Mouse (Mus musculus) regulatory T cell (primary cell): ENCODE measurements around the gene Kif27.
"Not testable (repeated sequence)": the region's sequence is repeated elsewhere in the genome, so short reads cannot be mapped to it uniquely, and the experiment has no call there.

Source experiments
- in situ Hi-C: fragments of 300-600 bp; cut with MboI, MseI; formaldehyde crosslinking; loops from one replicate; pipeline ENCODE4 v1.15.1; 2025; ENCODE audit warnings: high pct_unique_total_duplicates

Gene Kif27

DNA sequence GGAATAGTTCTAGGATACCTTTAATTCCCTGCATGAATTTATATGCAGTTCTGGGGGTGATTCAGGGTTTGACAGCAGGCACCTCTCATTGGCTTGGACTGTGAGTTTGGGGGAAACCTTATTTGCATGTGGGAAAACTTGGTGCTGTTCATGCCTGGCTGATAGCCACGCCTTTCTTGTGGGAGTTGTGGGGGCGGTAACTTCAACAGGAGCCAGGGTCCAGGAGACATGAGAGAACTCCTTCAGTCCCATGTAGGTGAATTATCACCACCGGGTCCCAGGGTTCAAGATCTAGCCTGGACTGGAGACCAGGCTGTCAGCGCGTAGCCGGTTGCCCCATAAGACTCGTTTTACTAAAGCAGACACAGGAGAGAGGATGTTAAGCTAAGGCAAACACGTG is 6.3 kb upstream of the Kif27 start:
- in situ Hi-C loops = not testable (repeated sequence)

DNA sequence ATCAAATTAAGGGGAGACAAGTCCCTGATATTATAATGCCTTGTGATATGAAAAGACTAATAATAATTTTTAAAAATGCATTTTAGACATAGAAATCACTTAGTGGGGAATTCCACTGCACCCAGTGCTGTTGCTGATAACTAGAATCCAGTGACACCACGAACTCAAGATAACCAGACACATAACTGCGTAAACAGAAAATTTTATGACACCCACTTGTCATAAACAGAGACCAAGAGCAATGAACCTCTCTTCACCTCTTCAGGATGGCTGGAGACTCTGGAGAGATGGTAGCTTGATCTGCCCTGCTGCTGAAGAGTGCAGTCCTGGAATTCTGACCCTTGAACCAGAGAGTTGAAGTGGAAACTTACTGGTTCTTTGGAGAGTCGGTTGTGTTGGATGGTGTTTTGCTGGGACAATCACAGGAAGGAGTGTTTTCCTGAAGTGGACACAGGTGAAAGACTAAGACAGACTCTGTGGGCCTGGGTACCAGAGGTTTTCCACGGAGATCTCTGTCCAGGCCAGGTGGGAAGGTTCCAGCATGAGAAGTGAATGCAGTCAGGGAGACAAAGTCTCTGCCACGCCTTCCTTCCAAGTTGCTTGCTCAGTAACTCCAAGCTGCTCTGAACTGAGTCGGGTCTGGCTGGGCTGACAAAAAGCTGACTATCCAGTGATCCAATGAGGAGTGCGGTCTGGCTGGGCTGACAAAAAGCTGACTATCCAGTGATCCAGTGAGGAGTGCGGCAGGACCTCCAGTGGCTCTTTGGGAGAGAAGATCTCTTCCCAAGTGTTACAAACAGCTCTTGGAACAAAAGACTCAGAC is 5.6 kb upstream of the Kif27 start:
- in situ Hi-C loops = no loop called here

- in situ Hi-C loops = loop anchor here (5.0 kb wide), 1 partner anchor 67 kb away; no protein-coding TSS in a partner anchor
Measured at GRCm38 (mm10) chr13:58359304-58359653, 357 bp upstream of the Kif27 start.

- in situ Hi-C loops = no loop called here
Measured at GRCm38 (mm10) chr13:58352996-58353395, 5.9 kb downstream of the Kif27 start.

DNA sequence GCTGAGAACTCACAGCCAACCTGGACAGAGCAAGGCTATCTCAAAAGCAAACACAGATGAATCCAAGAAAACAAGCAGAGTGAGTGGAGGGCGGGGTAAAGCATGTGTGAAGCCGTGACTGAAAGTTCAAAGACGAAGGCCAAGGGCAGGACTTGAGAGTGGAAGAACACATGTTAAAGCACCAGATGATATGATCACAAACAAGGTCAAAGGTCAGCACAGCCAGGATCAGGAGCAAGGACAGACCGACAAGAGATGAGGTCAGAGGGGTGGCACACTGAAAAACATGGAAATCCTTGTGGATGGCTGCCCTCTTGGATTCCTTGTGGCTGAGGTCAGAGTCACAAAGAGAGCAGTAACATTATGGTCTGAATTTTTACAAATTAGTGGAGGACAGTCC is 8.3 kb downstream of the Kif27 start:
- in situ Hi-C loops = no loop called here

DNA sequence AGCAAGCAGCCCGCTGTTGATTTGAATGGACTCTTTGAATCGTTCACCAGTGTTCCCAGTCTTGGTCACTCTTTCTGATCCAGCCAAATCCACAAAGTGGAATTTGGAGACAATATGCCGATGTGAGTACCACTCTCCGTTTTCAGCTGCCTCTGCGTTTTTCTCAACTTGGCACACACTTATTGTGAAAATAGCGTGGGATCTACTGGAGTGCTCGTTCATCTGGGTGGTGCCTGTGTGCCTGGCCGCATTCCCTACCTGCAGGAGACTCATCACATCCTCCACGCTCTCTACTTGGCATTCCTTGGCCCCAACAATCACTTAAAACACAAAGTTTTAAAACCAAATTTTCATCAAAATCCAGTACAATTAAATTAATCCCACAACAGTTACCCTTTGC is 14.4 kb downstream of the Kif27 start:
- in situ Hi-C loops = no loop called here

DNA sequence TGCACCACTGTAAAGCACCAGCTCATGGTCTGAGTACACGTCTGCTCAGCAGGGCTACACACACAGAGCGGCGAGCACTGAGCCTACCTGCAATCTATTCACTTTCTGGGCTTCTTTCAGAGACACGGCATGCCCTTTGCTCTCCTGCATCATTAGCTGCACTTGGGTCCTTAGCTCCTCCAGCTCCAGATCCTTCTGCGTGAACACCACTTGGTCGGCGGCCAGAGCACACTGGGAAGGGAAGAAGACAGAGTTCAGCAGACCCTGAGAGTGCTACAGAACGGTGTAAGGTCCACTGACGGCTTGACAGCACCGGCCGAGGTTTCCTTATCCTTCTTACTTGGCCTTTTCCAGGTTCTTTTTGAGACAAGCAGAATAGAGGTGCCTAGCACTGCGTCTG is 21.5 kb downstream of the Kif27 start:
- in situ Hi-C loops = no loop called here

DNA sequence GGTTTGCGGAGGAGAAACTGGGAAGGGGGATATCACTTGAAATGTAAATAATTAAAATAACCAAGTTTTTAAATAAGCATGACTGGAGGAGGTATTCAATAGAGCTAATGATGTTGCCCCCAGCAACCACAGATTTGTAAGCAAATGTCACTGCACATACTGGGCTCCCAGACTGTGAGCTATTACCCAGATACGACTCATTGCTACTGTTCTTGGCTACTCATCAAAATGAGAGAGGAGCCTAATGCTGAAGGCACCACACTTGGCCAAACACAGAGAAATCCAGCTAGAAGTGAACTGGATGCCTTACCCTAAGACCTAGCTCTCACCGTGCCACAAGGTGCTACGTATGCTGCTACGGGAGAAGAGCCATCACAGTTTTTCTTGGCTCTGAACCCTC is 24.8 kb downstream of the Kif27 start:
- in situ Hi-C loops = no loop called here

DNA sequence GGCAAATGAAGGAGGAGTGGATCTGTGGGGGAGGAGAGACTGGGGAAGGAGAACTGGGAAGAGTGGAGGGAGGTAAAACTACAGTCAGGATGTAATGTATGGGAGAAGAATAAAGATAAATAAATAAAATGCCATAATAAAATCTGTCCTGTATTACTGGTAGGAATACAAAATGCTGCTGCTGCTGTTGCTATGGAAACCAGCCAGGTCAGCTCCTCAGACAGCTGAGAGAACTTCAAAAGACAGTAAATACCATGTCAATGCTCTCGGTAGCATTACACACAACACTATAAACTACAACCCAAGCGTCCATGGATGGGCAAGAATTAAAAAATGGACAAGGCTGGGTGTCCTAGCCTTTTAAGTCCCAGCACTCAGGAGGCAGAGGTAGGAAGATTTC is 41.2 kb downstream of the Kif27 start:
- in situ Hi-C loops = no loop called here

- in situ Hi-C loops = no loop called here
Measured at GRCm38 (mm10) chr13:58314991-58315390, 43.9 kb downstream of the Kif27 start.

DNA sequence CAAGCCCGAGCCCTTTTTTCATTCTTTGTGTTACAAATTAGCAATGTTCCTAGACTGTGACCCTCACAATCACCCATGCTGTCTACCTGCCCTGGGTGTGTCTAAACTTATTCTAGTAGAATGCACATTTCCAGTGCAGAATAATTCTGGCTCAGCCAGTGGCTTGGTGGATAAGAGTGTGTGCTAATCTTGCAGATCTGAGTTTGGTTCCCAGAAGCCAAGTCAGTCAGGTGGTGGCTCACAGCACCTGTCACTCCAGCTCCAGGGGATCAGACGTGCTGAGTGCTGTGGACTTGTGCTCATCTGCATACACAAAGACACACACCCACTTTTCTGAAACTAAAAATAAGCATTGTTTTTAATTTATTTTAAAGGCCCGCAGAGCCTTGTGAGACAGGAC is 45.2 kb downstream of the Kif27 start:
- in situ Hi-C loops = no loop called here

GRCm38 (mm10) chr13:58311351-58311750 is 47.6 kb downstream of the Kif27 start:
- in situ Hi-C loops = no loop called here

DNA sequence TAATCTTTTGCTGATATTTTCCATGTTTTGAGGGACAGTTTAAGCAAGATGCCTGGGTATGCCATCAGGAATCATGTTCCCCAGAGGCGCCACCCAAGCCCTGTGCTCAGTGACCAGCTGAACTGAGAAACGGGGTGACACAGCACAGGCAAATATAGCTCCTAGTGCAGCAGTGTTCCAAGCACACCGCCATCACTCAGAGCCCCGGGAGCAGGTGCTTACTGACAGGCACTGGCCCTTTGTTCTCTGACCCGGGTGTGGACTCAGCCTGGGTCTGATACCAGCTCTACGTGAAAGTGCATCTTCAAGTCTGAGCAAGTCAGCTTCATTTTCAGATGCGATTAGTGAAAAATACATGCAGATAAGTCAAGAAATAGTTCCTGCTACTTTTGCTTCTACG is 49.4 kb downstream of the Kif27 start:
- in situ Hi-C loops = no loop called here

GRCm38 (mm10) chr13:58307453-58307852 is 51.5 kb downstream of the Kif27 start:
- in situ Hi-C loops = no loop called here

GRCm38 (mm10) chr13:58305230-58305629 is 53.7 kb downstream of the Kif27 start:
- in situ Hi-C loops = no loop called here

DNA sequence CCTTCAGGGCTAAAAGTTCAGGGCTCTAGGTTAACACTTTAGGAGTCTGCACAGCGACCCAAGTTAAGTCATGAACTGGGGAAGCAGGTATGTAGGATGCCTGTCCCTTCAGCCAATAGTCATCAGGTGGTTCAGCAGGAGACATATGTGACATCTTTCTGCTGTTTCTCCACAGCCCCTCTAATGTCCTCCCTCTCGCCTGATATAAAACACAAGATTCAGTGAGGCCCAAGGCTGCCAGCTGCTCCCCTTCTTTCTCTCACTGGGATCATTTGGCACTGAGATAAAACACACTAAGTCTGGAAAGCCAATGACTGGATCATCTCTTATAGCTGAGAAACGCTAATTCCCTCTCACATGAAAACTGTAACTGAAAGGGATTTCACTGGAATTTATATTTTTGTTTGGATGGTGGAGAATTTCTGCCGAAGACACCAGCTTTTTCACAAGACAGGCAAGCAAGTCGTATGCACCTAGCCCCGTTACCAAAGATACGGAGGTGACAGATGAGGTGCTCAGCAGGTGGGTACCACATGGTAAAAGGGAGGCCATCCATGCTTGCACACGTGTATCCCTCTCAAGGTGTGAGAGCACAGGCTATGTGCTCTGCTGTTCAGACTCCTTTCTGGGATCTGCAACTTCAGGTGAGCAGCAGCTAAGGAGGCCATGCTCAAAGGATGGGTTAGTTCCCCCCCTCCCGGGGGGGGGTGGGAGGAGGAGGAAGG is 56.3 kb downstream of the Kif27 start:
- in situ Hi-C loops = no loop called here

- in situ Hi-C loops = no loop called here
Measured at GRCm38 (mm10) chr13:58301961-58302360, 57.0 kb downstream of the Kif27 start.

- in situ Hi-C loops = no loop called here
Measured at GRCm38 (mm10) chr13:58298756-58299155, 60.2 kb downstream of the Kif27 start.

DNA sequence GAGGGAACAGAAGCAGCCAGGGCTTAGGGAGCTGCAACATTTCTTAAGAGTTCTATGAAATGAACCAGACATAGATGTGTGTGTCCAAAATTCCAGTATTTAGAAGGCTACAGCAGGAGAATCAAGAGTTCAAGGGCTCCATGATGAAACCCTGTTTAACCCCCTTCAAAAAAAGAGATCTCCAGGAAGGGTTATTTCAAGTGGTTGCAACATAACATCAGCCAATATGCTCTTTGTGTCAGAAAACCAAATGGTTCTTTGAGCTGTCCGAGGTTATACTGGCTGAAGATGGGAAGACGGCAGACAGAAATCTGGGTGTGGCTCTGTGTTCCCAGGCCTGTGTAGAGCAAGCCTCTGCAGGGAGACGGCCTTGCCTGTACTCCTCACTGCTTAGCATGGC is 63.3 kb downstream of the Kif27 start:
- in situ Hi-C loops = no loop called here

DNA sequence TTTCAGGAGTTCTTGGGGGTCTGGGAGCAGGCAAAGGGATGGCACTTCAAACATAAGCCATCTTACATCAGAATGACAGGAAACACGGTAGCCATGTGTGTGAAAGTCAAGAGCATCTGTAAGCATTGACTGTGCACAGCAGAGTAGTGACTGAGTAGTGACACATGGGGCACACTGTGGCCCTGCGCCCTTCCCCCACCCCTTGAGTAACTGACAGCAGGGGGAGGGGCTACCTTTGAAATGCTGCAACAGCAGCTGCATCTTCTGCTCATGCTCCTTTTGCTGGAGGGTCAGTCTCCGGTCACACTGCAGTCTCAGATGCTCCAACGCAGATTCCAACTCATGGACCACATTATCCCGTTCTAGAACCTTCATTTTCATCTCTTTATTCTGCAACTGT is 66.1 kb downstream of the Kif27 start:
- in situ Hi-C loops = loop anchor here (5.0 kb wide), 1 partner anchor 64 kb away; the partner anchor contains the start of gene Kif27

- in situ Hi-C loops = loop anchor here (5.0 kb wide), 1 partner anchor 258 kb away; no protein-coding TSS in a partner anchor
Measured at GRCm38 (mm10) chr13:58289308-58289707, 69.6 kb downstream of the Kif27 start.

DNA sequence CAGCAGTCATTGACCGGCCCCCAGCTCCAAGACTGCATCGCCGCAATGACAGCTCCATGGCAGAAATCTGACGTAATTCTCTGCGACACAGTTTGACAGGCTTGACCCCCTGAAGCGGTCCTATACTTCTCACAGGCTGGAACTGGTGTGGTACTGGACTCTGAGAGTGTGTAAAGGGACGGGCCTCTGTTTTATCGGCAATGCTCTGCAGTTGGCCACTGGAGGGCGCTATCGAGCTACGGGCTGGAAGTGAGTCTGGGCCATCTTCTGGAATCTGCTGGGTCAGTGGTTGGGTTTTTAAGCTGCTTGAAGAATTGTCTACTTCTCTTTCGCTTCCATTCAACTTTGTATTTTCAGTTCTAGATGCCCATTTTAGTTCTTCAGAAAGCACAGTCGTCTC is 71.1 kb downstream of the Kif27 start:
- in situ Hi-C loops = loop anchor here (5.0 kb wide), 1 partner anchor 259 kb away; no protein-coding TSS in a partner anchor

- in situ Hi-C loops = no loop called here
Measured at GRCm38 (mm10) chr13:58283466-58283865, 75.5 kb downstream of the Kif27 start.
